Mouse (Mus musculus) hindbrain, embryonic 10.5 days (tissue): Measurements from ENCODE around the gene Aamp. TPM values are rescaled to one million over a fixed set of nuclear protein-coding genes. Genes with fewer than 3 reads are reported as not detected.

Source experiments
- DNase-seq: peaks from one replicate; pipeline ENCODE4 v3.0.0-alpha.2; 2017; ENCODE audit warnings: low spot score
- H3K27ac ChIP-seq: fragments of 300-500 bp; sonication (generic); 2 replicates; pipeline ENCODE4 v1.5.1; 2016; ENCODE audit warnings: mild to moderate bottlenecking, moderate library complexity
- H3K27me3 ChIP-seq: fragments of 300-500 bp; sonication (generic); 2 replicates; pipeline ENCODE4 v1.6.1; 2016; ENCODE audit warnings: mild to moderate bottlenecking; ENCODE audit not compliant: poor library complexity, insufficient read depth, severe bottlenecking
- H3K36me3 ChIP-seq: fragments of 300-500 bp; sonication (generic); 2 replicates; pipeline ENCODE4 v1.6.1; 2016; ENCODE audit warnings: mild to moderate bottlenecking, moderate library complexity
- H3K4me1 ChIP-seq: fragments of 300-500 bp; sonication (generic); replicated peaks from 2 replicates; pipeline ENCODE4 v1.6.1; 2016; ENCODE audit warnings: mild to moderate bottlenecking
- H3K4me3 ChIP-seq: fragments of 300-500 bp; sonication (generic); 2 replicates; pipeline ENCODE4 v1.5.1; 2016; ENCODE audit warnings: mild to moderate bottlenecking, moderate library complexity
- H3K9me3 ChIP-seq: fragments of 300-500 bp; sonication (generic); 2 replicates; pipeline ENCODE4 v1.6.1; 2016; ENCODE audit warnings: mild to moderate bottlenecking, moderate library complexity
- WGBS: fragments of 180-500 bp; shearing (Covaris S2); methylation state at CpG from one replicate; pipeline ENCODE4 v1.1.7; 2016; 5-methylcytosine and 5-hydroxymethylcytosine counted together
- polyA plus RNA-seq: library from polyadenylated mRNA; unstranded; fragments of >200 nt; fragmentation: Nextera tagmentation; extraction: Ambion mirVana; gene quantifications from 2 replicates; pipeline ENCODE4 v1.2.1, GENCODE M21; 2016

The Aamp gene
- polyA plus RNA-seq, 1 experiment from 2014 or later = 238 TPM

DNA sequence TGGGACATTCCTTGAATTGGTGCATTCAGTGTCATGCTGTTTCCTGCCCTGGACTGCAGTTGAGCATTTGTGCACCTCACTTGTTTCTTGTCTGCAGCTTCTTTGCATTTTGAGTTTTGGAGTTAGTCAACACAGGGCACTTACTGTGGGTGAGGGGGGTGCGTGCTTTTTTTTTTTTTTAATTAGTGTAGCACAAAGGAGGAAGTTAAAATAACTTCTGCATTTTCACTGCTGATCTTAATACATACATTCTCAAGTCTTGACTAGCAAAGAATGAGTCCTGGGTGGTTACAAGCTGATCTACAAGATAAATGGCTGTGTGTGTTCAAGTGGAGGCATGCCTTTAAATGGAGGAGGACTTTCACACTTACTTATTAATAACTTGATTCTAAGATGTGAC lies 46.4 kb downstream of the Aamp start:
- Histone ChIP-seq H3K27ac (no peak overlapping the region), H3K36me3 (0 out of 2 replicates have a peak, but pooled peaks cover 4% of the 10 kb centered on the region), H3K9me3 (no peaks in the 10 kb centered on the region), H3K27me3 (no peaks in the 10 kb centered on the region), H3K4me3 (peak overlapping the region; percentile 94), H3K4me1 (peaks cover 33% of the 10 kb centered on the region)
- DNase-seq = no peak
- 80% methylated on average over 1 of the region's 1 CpGs for WGBS

DNA sequence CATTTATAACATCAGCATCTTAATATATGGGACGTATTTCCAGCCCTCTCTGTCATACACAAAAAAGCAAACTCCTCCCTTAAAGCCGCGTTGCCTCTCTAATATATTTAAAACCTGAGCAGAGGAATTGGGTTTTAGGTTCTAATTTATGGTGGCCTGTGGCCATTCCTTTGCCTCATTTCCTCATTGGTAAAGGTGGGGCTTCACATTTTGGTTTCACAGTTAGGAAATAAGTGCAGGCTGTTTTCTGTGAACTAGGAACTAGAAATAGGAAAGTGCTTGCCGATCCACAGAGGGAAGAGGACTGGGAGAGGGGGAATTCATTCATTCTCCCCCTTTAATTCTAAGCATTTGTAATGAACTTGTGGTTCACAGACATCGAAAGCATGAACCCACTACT lies 46.9 kb downstream of the Aamp start:
- Histone ChIP-seq H3K27ac (peak overlapping the region; percentile 95; the same call in 1 of the 2 replicates), H3K4me1 (peaks cover 33% of the 10 kb centered on the region), H3K27me3 (no peaks in the 10 kb centered on the region), H3K36me3 (no peaks in the 10 kb centered on the region), H3K4me3 (peak overlapping the region; percentile 94), H3K9me3 (no peaks in the 10 kb centered on the region)
- no peak for DNase-seq
- 55% methylated on average over 5 of the region's 5 CpGs for WGBS

DNA sequence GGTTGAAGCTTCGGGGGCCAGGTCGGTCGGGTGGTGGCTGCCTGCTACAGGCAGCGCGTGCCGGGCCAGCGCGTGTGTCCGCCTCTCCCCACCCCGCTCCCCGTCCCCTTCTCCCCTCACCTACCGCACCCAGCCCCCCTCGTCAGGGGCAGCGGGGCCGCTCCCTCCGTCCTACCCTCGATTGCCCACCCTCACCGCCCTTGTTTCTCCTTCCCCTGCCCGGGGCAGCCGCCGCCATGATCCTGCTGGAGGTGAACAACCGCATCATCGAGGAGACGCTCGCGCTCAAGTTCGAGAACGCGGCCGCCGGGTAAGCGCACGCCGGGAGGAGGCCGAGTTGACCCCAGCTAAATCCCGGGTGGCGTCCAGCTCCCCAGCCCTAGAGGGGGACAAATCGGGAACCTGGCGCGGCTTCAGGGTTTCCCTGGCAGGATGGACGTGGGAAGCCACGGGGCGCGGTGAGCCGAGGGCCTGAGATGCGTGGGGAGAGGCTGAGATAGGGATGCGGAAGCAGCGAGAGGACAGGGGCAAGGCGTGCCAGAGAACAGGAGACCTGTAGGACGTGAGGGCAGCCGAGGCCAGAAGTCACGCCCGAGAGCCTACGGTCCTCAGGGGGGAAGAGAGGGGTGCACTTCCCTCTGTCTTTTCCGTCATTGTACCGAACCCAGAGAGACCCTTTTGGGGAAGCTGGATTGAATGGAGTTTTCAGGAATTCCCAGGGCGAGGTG lies 47.8 kb downstream of the Aamp start:
- WGBS = under 1% methylated on average over 57 of the region's 57 CpGs
- Histone ChIP-seq H3K36me3 (no peaks in the 10 kb centered on the region), H3K4me1 (peaks cover 33% of the 10 kb centered on the region), H3K9me3 (no peaks in the 10 kb centered on the region), H3K4me3 (peak overlapping the region; percentile 94), H3K27me3 (no peaks in the 10 kb centered on the region), H3K27ac (peak overlapping the region; percentile 95)
- DNase-seq = peak; percentile 53

DNA sequence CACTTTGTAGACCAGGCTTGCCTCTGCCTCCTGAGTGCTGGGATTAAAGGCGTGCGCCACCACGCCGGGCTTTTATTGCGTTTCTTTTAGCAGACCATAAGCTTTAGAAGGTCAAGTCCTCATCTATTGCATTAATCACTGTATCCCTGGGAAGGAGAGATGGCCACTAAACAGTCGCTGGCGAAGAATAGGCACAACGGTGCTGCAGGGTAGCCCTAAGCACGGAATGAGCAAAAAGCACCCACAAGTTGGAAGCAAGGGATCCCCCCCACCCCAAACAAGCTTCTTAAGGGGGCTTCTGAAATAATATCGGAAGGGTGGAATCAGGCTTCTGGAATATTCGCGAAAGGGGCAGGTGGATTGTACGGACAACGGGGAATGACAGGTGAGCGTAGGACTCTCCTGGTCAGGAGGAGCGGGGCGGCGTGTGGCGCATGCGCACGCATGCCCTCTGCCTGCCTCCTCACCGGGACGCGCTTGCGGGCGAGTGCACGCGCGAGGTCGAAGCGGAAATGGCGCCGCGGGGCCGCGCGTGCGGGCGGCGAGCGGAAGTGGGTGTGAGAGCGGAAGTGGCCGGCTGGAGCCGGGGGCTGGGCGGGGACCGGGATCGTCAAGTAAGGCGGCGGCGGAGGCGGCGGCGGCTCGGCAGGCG lies 48.5 kb downstream of the Aamp start, which contains the start of gene Arpc2:
Gene Arpc2, plus strand, starts transcription at position 147 of the 652 bp plus-strand sequence.
- DNase-seq = peak; percentile 97
- Histone ChIP-seq H3K4me1 (peaks cover 33% of the 10 kb centered on the region), H3K36me3 (no peaks in the 10 kb centered on the region), H3K9me3 (no peaks in the 10 kb centered on the region), H3K27me3 (no peaks in the 10 kb centered on the region), H3K27ac (peak within 1 kb of the TSS; percentile 95), H3K4me3 (peak within 1 kb of the TSS; percentile 94)
- 2% methylated on average over 55 of the region's 55 CpGs for WGBS

DNA sequence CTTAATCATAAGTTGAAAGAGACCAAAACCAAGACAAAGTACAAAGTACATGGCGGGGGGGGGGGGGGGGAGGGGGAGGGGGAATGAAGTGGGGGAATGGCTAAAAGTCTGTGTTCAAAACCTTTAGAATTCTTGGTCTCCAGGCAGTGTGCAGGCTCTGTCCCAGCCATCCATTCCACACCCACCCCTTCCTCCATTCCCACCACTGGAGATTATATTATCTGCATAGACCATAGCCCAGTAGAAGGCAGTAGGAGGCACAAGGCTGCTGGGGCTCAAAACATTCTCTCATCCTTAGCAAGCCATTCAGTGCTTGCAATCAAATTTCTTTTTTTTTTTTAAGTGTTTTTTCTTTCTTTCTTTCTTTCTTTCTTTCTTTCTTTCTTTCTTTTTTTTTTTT lies 53.5 kb downstream of the Aamp start:
- no peaks in the 10 kb centered on the region for H3K4me1 ChIP-seq
- 40% methylated on average over 1 of the region's 1 CpGs for WGBS
- H3K27me3 ChIP-seq = no peaks in the 10 kb centered on the region
- no peak overlapping the region for H3K4me3 ChIP-seq
- no peaks in the 10 kb centered on the region for H3K36me3 ChIP-seq
- no peaks in the 10 kb centered on the region for H3K9me3 ChIP-seq
- no peak for DNase-seq
- H3K27ac ChIP-seq = no peak overlapping the region

DNA sequence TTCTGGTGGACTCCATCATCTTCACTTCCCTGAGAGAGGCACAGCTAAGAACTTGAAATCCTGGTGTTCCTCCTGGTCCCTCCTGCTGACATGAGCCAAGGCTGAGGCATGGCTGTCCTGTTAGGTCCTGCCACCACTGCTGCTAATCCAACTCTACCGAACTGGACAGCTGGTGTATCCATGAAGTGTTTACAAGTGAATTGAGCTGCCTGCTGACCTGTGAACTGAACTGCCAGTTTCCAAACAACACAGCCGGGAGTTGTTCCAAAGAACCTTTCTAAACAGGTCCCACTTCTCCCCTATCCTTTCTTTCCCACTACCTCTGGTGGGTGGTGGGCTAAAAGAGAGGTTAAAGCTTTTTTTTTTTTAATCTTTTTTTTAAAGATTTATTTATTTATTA lies 54.6 kb downstream of the Aamp start:
- Histone ChIP-seq H3K4me1 (no peaks in the 10 kb centered on the region), H3K9me3 (no peaks in the 10 kb centered on the region), H3K27ac (no peak overlapping the region), H3K36me3 (no peaks in the 10 kb centered on the region), H3K4me3 (no peak overlapping the region), H3K27me3 (no peaks in the 10 kb centered on the region)
- DNase-seq = no peak
- 72% methylated on average over 2 of the region's 2 CpGs for WGBS

Other genes starting within 250 kb of the Aamp start
- 15.1 and 15.3 TPM in 2 replicates for gene Tns1, start 160.3 kb downstream of the Aamp start, polyA plus RNA-seq
- 0.31 and 0.37 TPM in 2 replicates for gene Rufy4, start 159.2 kb downstream of the Aamp start, polyA plus RNA-seq
- 0.11 and 0.18 TPM in 2 replicates for gene Cxcr2, start 130.7 kb downstream of the Aamp start, polyA plus RNA-seq
- gene Cxcr1, start 90.1 kb downstream of the Aamp start, polyA plus RNA-seq = not detected in 2 replicates
- gene Arpc2, start 48.7 kb downstream of the Aamp start, polyA plus RNA-seq = 352 and 355 TPM in 2 replicates
- 0.15 and 0.24 TPM in 2 replicates for gene Gpbar1, start 6.2 kb downstream of the Aamp start, polyA plus RNA-seq
- gene Pnkd, start 192 bp upstream of the Aamp start, polyA plus RNA-seq = 111 and 120 TPM in 2 replicates
- 11.6 and 12.6 TPM in 2 replicates for gene Tmbim1, start 20.9 kb upstream of the Aamp start, polyA plus RNA-seq
- 0.37 and 1.4 TPM in 2 replicates for gene Catip, start 77.4 kb upstream of the Aamp start, polyA plus RNA-seq
- 1.8 and 3.0 TPM in 2 replicates for gene Slc11a1, start 90.5 kb upstream of the Aamp start, polyA plus RNA-seq
- gene Ctdsp1, start 106.8 kb upstream of the Aamp start, polyA plus RNA-seq = 34.3 and 35.7 TPM in 2 replicates
- gene Vil1, start 124.6 kb upstream of the Aamp start, polyA plus RNA-seq = 0.21 and 0.24 TPM in 2 replicates
- gene Cnot9, start 221.3 kb upstream of the Aamp start, polyA plus RNA-seq = 84.6 and 100 TPM in 2 replicates